Mouse (Mus musculus): ENCODE data around the gene Timm22. TPM values are rescaled to one million over a fixed set of nuclear protein-coding genes. Genes with fewer than 3 reads are reported as not detected.

Gene Timm22
- polyA plus RNA-seq, 1 experiment from 2014 or later: 108 TPM

GRCm38 (mm10) chr11:76392996-76393395 lies 13.8 kb upstream of the Timm22 start:
- Histone ChIP-seq H3K27me3 (replicated peaks) (no peaks in the 10 kb centered on the region), H3K4me2 (no peak overlapping the region), H3K4me1 (peaks cover 33% of the 10 kb centered on the region), H3K9ac (replicated peaks) (no peak overlapping the region), H3K4me3 (replicated peaks) (no peak overlapping the region), H3K27ac (replicated peaks) (no peak overlapping the region), H3K9me3 (replicated peaks) (no peaks in the 10 kb centered on the region), H3K36me3 (no peaks in the 10 kb centered on the region)
- ATAC-seq (ENCODE audit: low FRiP score): no peak
- 91% methylated on average over 11 of the region's 11 CpGs for WGBS

DNA sequence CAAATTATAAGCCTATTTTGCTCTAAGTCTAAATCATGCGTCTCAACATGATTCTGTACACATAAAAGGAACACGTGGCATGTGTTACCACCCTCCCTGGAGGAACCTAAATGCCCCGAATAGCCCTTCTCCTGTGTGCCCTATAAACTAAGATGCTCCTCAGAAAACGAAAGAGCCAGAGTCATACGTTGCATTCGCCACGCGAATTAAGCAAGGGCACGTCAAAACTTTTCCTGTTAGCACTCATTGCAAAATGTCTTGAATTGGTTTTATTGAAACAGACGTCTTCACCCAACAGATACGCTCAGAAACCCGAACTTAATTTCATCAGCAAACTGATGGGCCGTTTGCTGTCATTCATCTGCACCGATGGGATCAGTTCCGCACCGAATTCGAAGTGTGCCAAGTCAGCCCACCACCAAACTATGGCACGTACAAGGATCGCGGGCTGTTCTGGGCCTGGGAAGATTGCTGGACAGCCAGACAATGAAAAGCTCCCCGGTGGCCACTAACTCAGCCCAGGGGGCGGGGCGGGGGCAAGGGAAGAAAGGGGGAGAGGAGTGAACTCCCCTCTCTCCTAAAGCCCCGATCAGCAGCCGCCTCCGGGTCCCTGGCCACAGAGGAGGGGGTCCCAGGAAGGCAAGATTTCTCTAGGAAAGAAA lies 9.0 kb upstream of the Timm22 start:
- Histone ChIP-seq H3K4me2 (peak overlapping the region; percentile 91), H3K36me3 (no peaks in the 10 kb centered on the region), H3K27ac (replicated peaks) (peak overlapping the region; percentile 89), H3K9ac (replicated peaks) (peak overlapping the region; percentile 77), H3K9me3 (replicated peaks) (no peaks in the 10 kb centered on the region), H3K4me1 (peaks cover 33% of the 10 kb centered on the region), H3K27me3 (replicated peaks) (no peaks in the 10 kb centered on the region), H3K4me3 (replicated peaks) (peak overlapping the region; percentile 87)
- 0% methylated on average over 26 of the region's 26 CpGs for WGBS
- ATAC-seq (ENCODE audit: low FRiP score): peak; percentile 26; the same call in 1 of the 2 replicates

DNA sequence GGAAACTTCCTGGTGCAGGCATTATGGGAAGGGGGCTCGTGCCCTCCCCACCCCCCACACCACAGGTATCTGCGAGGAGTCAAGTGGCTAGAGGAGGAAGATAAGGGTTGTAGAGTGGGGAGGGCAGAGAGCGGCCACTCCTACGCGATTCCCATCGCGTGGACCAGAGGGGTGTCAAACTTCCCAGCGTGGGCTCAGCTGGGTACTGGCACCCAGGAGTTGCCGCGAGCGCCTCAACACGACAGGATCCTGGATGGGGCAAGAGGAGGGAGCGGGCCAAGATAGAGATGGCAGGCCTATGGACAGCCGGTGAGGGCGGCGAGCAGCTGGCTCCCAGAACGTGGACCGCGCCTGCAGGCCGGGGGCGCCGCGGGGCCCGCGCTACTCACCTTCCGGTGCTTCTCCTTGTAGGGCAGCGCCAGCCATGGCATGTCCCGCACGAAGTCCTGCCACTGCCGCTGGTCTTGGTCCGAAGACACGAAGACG lies 8.4 kb upstream of the Timm22 start:
- peak overlapping the region; percentile 87 for H3K4me3 ChIP-seq (replicated peaks)
- WGBS: under 1% methylated on average over 32 of the region's 33 CpGs
- peak; percentile 45 for ATAC-seq (ENCODE audit: low FRiP score)
- H3K4me2 ChIP-seq: peak overlapping the region; percentile 91
- H3K36me3 ChIP-seq: no peaks in the 10 kb centered on the region
- no peaks in the 10 kb centered on the region for H3K9me3 ChIP-seq (replicated peaks)
- no peaks in the 10 kb centered on the region for H3K27me3 ChIP-seq (replicated peaks)
- H3K9ac ChIP-seq (replicated peaks): peak overlapping the region; percentile 77
- H3K4me1 ChIP-seq: peaks cover 33% of the 10 kb centered on the region
- H3K27ac ChIP-seq (replicated peaks): peak overlapping the region; percentile 89

GRCm38 (mm10) chr11:76398798-76399586 lies 7.8 kb upstream of the Timm22 start, which contains the start of gene Nxn:
Gene Nxn, minus strand, starts transcription at chr11:76399140.
- H3K27me3 ChIP-seq (replicated peaks): no peaks in the 10 kb centered on the region
- H3K9me3 ChIP-seq (replicated peaks): no peaks in the 10 kb centered on the region
- ATAC-seq (ENCODE audit: low FRiP score): peak; percentile 85
- no peaks in the 10 kb centered on the region for H3K36me3 ChIP-seq
- H3K27ac ChIP-seq (replicated peaks): peak within 1 kb of the TSS; percentile 89
- H3K9ac ChIP-seq (replicated peaks): peak within 1 kb of the TSS; percentile 77
- H3K4me1 ChIP-seq: peaks cover 33% of the 10 kb centered on the region
- WGBS: 0% methylated on average over 51 of the region's 70 CpGs
- peak within 1 kb of the TSS; percentile 91 for H3K4me2 ChIP-seq
- peak within 1 kb of the TSS; percentile 87 for H3K4me3 ChIP-seq (replicated peaks)

- H3K9ac ChIP-seq (replicated peaks): peak overlapping the region; percentile 77; the same call in 1 of the 2 replicates
- peak overlapping the region; percentile 89 for H3K27ac ChIP-seq (replicated peaks)
- H3K9me3 ChIP-seq (replicated peaks): no peaks in the 10 kb centered on the region
- no peaks in the 10 kb centered on the region for H3K27me3 ChIP-seq (replicated peaks)
- peak; percentile 43; the same call in 1 of the 2 replicates for ATAC-seq (ENCODE audit: low FRiP score)
- 11% methylated on average over 11 of the region's 11 CpGs for WGBS
- peaks cover 30% of the 10 kb centered on the region for H3K4me1 ChIP-seq
- H3K4me3 ChIP-seq (replicated peaks): peak overlapping the region; percentile 87
- no peaks in the 10 kb centered on the region for H3K36me3 ChIP-seq
- H3K4me2 ChIP-seq: peak overlapping the region; percentile 91
These were observed 7.0 kb upstream of the Timm22 start for GRCm38 (mm10) chr11:76399587-76400330.

- peaks cover 26% of the 10 kb centered on the region for H3K4me1 ChIP-seq
- H3K4me3 ChIP-seq (replicated peaks): no peak overlapping the region
- no peaks in the 10 kb centered on the region for H3K9me3 ChIP-seq (replicated peaks)
- H3K9ac ChIP-seq (replicated peaks): no peak overlapping the region
- ATAC-seq (ENCODE audit: low FRiP score): no peak
- WGBS: 70% methylated on average over 10 of the region's 10 CpGs
- no peak overlapping the region for H3K27ac ChIP-seq (replicated peaks)
- no peak overlapping the region for H3K4me2 ChIP-seq
- H3K36me3 ChIP-seq: no peaks in the 10 kb centered on the region
- 0 out of 2 replicates have a peak, but pooled peaks cover 2% of the 10 kb centered on the region for H3K27me3 ChIP-seq (replicated peaks)
These were observed 5.4 kb upstream of the Timm22 start for GRCm38 (mm10) chr11:76401398-76401797.

GRCm38 (mm10) chr11:76405113-76405512 lies 1.6 kb upstream of the Timm22 start:
- Histone ChIP-seq H3K27ac (replicated peaks) (no peak overlapping the region), H3K4me3 (replicated peaks) (no peak overlapping the region), H3K4me2 (no peak overlapping the region), H3K4me1 (peaks cover 24% of the 10 kb centered on the region), H3K9ac (replicated peaks) (no peak overlapping the region), H3K27me3 (replicated peaks) (0 out of 2 replicates have a peak, but pooled peaks cover 2% of the 10 kb centered on the region), H3K9me3 (replicated peaks) (no peaks in the 10 kb centered on the region), H3K36me3 (peaks cover 4% of the 10 kb centered on the region; the same call in 1 of the 2 replicates)
- 71% methylated on average over 4 of the region's 4 CpGs for WGBS
- ATAC-seq (ENCODE audit: low FRiP score): no peak

GRCm38 (mm10) chr11:76405626-76406264 lies 1.0 kb upstream of the Timm22 start:
- 0 out of 2 replicates have a peak, but pooled peaks cover 2% of the 10 kb centered on the region for H3K27me3 ChIP-seq (replicated peaks)
- peaks cover 5% of the 10 kb centered on the region; the same call in 1 of the 2 replicates for H3K36me3 ChIP-seq
- no peak overlapping the region for H3K9ac ChIP-seq (replicated peaks)
- H3K4me3 ChIP-seq (replicated peaks): no peak overlapping the region
- no peak overlapping the region for H3K27ac ChIP-seq (replicated peaks)
- peaks cover 21% of the 10 kb centered on the region for H3K4me1 ChIP-seq
- no peak for ATAC-seq (ENCODE audit: low FRiP score)
- no peaks in the 10 kb centered on the region for H3K9me3 ChIP-seq (replicated peaks)
- WGBS: 90% methylated on average over 5 of the region's 5 CpGs
- H3K4me2 ChIP-seq: no peak overlapping the region

- peaks cover 25% of the 10 kb centered on the region for H3K4me1 ChIP-seq
- no peak overlapping the region for H3K9ac ChIP-seq (replicated peaks)
- H3K9me3 ChIP-seq (replicated peaks): no peaks in the 10 kb centered on the region
- H3K4me2 ChIP-seq: no peak overlapping the region
- 73% methylated on average over 12 of the region's 12 CpGs for WGBS
- H3K27ac ChIP-seq (replicated peaks): no peak overlapping the region
- H3K27me3 ChIP-seq (replicated peaks): no peaks in the 10 kb centered on the region
- ATAC-seq (ENCODE audit: low FRiP score): no peak
- H3K4me3 ChIP-seq (replicated peaks): no peak overlapping the region
- H3K36me3 ChIP-seq: peaks cover 36% of the 10 kb centered on the region
These were observed 4.1 kb downstream of the Timm22 start for GRCm38 (mm10) chr11:76410826-76411225.

DNA sequence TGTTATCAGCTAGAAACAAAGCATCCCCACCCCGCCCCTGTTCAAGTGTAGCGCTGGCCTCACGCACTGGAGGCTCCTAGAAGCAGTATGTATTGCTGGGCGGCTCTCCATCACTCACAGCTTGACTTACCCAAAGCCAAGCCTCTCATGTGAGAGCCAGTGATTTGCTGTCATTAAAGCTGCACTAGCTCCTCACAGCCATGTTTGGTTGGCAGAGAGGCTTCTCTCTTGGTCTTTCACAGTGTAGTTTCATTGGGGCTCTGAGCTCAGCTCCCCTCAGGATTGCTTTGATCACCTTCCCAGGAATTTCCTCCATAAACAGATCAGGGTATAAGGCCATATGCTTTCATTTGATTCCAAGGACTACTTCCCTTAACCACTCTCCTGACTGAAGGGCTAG lies 6.5 kb downstream of the Timm22 start:
- Histone ChIP-seq H3K27ac (replicated peaks) (no peak overlapping the region), H3K4me1 (peaks cover 16% of the 10 kb centered on the region), H3K36me3 (peaks cover 60% of the 10 kb centered on the region), H3K9ac (replicated peaks) (no peak overlapping the region), H3K4me2 (no peak overlapping the region), H3K9me3 (replicated peaks) (no peaks in the 10 kb centered on the region), H3K27me3 (replicated peaks) (no peaks in the 10 kb centered on the region), H3K4me3 (replicated peaks) (no peak overlapping the region)
- WGBS: 72% methylated on average over 4 of the region's 4 CpGs
- no peak for ATAC-seq (ENCODE audit: low FRiP score)

GRCm38 (mm10) chr11:76415001-76415400 lies 8.2 kb downstream of the Timm22 start:
- Histone ChIP-seq H3K27me3 (replicated peaks) (no peaks in the 10 kb centered on the region), H3K9ac (replicated peaks) (no peak overlapping the region), H3K4me2 (no peak overlapping the region), H3K36me3 (peaks cover 75% of the 10 kb centered on the region), H3K9me3 (replicated peaks) (no peaks in the 10 kb centered on the region), H3K4me1 (peaks cover 4% of the 10 kb centered on the region; the same call in 1 of the 2 replicates), H3K4me3 (replicated peaks) (no peak overlapping the region), H3K27ac (replicated peaks) (no peak overlapping the region)
- no peak for ATAC-seq (ENCODE audit: low FRiP score)
- WGBS: 94% methylated on average over 4 of the region's 4 CpGs

All from neural tube, embryonic 15.5 days (tissue).